Mouse (Mus musculus) thymus, adult 2 months (tissue): ENCODE data around the gene Snx21.

Experiments used
- CTCF ChIP-seq: fragments of 200-500 bp; IDR thresholded peaks from 2 replicates; pipeline ENCODE4 v1.5.1; 2012; ENCODE audit warnings: mild to moderate bottlenecking, control low read depth, low read length, moderate library complexity, borderline replicate concordance; ENCODE audit not compliant: control insufficient read depth, poor library complexity, insufficient read depth; ENCODE audit errors: extremely low read depth
- POLR2A ChIP-seq: fragments of 200-500 bp; IDR thresholded peaks from 2 replicates; pipeline ENCODE4 v1.6.1; 2012; ENCODE audit warnings: mild to moderate bottlenecking, low read length, control low read depth, moderate library complexity; ENCODE audit not compliant: control insufficient read depth, poor library complexity, insufficient read depth; ENCODE audit errors: extremely low read depth

GRCm38 (mm10) chr2:164769258-164770037, 16.2 kb upstream of the Snx21 start, which contains the start of gene Ube2c:
- TF ChIP-seq CTCF = no peak
- TF ChIP-seq POLR2A = no peak
